Mouse (Mus musculus) C2C12 (cell line): ENCODE measurements around the gene Insig1.

Experiments used
- CTCF ChIP-seq: IDR thresholded peaks from one replicate; pipeline ENCODE4 v1.5.1; 2011; ENCODE audit not compliant: control insufficient read depth, insufficient read depth, insufficient read length
- MAX ChIP-seq: IDR thresholded peaks from one replicate; pipeline ENCODE4 v1.6.1; 2011; ENCODE audit warnings: mild to moderate bottlenecking, control low read depth
- MYOG ChIP-seq: IDR thresholded peaks from one replicate; pipeline ENCODE4 v1.6.1; 2011; ENCODE audit not compliant: control insufficient read depth, insufficient read length; ENCODE audit errors: extremely low read depth

DNA sequence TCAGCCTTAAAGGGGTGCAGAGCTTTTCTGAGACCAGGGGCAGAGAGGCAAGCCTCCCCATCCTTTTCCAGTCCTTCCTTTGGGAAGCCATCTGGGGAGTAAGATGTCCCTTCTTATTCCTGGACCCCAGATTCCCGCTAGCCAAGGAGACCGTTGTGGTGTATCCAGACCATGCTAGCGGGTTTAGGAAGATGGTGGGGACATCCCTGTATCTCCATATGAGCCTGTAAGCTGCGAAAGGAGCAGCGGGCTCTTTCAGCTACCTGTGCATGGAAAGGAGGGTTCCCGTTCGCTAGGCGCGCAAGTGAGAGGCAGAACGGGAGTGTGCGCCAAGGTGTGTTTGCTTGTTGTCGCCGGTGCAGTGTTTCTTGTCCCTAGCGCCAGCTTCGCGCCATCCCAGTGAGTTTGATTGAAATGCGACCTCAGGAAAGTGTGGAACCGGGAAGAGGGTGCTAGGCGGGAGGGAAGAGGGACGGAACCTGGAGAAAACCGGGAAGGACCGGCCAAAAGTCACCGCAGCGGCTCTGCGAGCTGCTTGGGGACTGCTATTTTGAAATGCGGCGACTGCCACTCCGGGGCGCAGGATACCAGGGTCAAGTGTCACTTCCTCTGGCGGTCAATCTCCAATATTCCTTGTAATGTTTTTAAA is 46.8 kb downstream of the Insig1 start:
- no peak for TF ChIP-seq CTCF
- TF ChIP-seq MAX: no peak
- TF ChIP-seq MYOG: no peak
